Mouse (Mus musculus) G1E (cell line): ENCODE measurements around the gene Dcun1d2. TPM values are rescaled to one million over a fixed set of nuclear protein-coding genes. Genes with fewer than 3 reads are reported as not detected.
A peak's percentile ranks its signal among the peaks of the same experiment; 100 is the strongest.

Source experiments
- ATAC-seq: 2 replicates; pipeline ENCODE4 v1.8.0; 2016; ENCODE audit warnings: mild to moderate bottlenecking; ENCODE audit not compliant: insufficient number of reproducible peaks, poor library complexity, low FRiP score, severe bottlenecking; ENCODE audit errors: extremely low read depth
- DNase-seq: peaks from one replicate; pipeline ENCODE4 v3.0.0; 2012; ENCODE audit warnings: low spot score
- H3K27me3 ChIP-seq: 2 replicates; pipeline ENCODE4 v1.6.1; 2012; ENCODE audit warnings: mild to moderate bottlenecking, low read length, inconsistent platforms; ENCODE audit not compliant: insufficient read depth
- H3K36me3 ChIP-seq: replicated peaks from 2 replicates; pipeline ENCODE3; 2012; ENCODE audit warnings: mild to moderate bottlenecking, inconsistent platforms
- H3K4me1 ChIP-seq: 2 replicates; pipeline ENCODE4 v1.6.1; 2012; ENCODE audit warnings: low read depth, low read length, inconsistent platforms, mixed read lengths; ENCODE audit not compliant: insufficient read depth
- H3K4me3 ChIP-seq: 2 replicates; pipeline ENCODE4 v1.5.1; 2012; ENCODE audit warnings: low read depth, mild to moderate bottlenecking, inconsistent platforms, low read length, moderate library complexity, mixed read lengths
- H3K9me3 ChIP-seq: replicated peaks from 2 replicates; pipeline ENCODE4 v1.6.1; 2012; ENCODE audit warnings: inconsistent platforms
- CTCF ChIP-seq: IDR thresholded peaks from 2 replicates; pipeline ENCODE4 v1.5.1; 2012; ENCODE audit warnings: low read depth, low read length, inconsistent platforms, mixed read lengths
- GATA1 ChIP-seq: IDR thresholded peaks from 2 replicates; pipeline ENCODE4 v1.6.1; 2012; ENCODE audit warnings: borderline replicate concordance, low read length, inconsistent platforms, mixed read lengths
- GATA2 ChIP-seq: IDR thresholded peaks from 2 replicates; pipeline ENCODE4 v1.6.1; 2012; ENCODE audit warnings: low read depth, low read length, inconsistent platforms, borderline replicate concordance
- POLR2AphosphoS5 ChIP-seq: IDR thresholded peaks from 2 replicates; pipeline ENCODE4 v1.6.1; 2012; ENCODE audit warnings: low read depth, low read length, inconsistent platforms; ENCODE audit not compliant: insufficient replicate concordance
- TAL1 ChIP-seq: conservative IDR thresholded peaks from 2 replicates; pipeline ENCODE4 v1.6.1; 2012; ENCODE audit warnings: low read depth, low read length, inconsistent platforms, mixed read lengths
- polyA plus RNA-seq: library from polyadenylated mRNA; stranded (reverse); fragments of >175 nt; gene quantifications from 2 replicates; pipeline ENCODE4 v1.2.3, GENCODE M21; 2012
- total RNA-seq, 2 experiments: library from RNA; stranded (forward) in 1 of 2; stranded (reverse) in 1 of 2; fragments of 200-1000 nt in 1 of 2; fragments of >200 nt in 1 of 2; fragmentation: Nextera tagmentation in 1 of 2; gene quantifications; 2 replicates each; pipeline ENCODE4 v1.2.3; 2014 to 2017

The Dcun1d2 gene
- total and polyA plus RNA-seq, 3 experiments = 4.6 to 24.0 (median 15.7) TPM

DNA sequence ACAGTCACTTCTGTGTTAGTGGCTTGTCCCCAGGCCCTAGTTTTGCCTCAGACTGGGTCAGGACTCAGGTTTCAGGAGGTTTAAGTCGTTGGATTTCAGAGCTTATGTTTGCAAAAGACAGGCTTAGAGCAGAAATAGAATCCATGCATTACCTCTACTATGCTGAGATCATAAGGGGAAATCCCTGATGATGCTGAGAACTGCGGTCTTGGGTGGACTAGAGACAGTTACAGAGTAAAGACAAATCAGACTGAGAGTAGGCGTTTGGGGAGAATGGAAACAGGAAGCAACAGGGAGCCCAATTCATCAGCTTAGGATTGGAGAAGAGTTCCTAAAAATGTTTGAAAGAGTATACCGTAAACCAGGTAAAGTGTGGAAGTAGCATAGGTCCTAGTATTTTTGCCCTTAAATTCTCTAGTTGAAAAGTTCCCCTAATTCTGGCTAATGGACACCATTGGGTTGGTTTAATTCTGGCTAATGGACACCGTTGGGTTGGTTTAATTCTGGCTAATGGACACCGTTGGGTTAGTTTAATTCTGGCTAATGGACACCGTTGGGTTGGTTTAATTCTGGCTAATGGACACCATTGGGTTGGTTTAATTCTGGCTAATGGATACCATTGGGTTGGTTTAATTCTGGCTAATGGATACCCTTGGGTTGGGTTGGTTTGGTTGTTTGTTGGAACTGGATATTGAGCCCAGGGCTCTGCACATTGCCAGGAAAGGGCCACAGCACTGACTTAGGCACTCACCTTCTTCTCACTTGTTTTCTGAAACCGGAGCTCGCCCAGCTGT, 5.9 kb upstream of the Dcun1d2 start:
- no peak for TF ChIP-seq GATA1
- TF ChIP-seq CTCF = no peak
- no peak for TF ChIP-seq POLR2AphosphoS5
- no peak for TF ChIP-seq TAL1
- no peak for TF ChIP-seq GATA2
- Histone ChIP-seq H3K36me3 (peaks cover 72% of the 10 kb centered on the region), H3K4me3 (no peak overlapping the region), H3K27me3 (no peaks in the 10 kb centered on the region), H3K9me3 (no peaks in the 10 kb centered on the region), H3K4me1 (peaks cover 26% of the 10 kb centered on the region)
- DNase-seq = no peak
- no peak for ATAC-seq

DNA sequence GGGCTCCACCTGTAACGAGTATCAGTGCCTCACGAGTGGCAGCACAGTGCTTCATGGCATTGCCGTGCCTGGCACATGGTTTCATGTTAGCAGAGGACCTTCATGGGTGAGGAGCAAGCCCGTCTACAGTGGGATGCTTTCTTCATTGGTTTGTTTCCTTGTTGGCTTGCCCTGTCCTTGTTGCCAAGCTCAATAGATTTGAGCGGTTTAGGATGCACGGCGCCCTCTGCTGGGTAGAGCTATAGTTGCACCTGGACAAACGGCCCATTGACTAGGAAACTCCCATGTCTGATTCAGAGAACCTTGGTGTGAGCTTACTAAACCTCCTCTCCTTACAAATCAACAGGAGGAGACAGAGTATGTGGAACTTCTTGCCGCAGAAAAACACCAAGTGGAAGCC, 4.4 kb upstream of the Dcun1d2 start:
- H3K36me3 ChIP-seq = peaks cover 64% of the 10 kb centered on the region
- H3K27me3 ChIP-seq = no peaks in the 10 kb centered on the region
- H3K9me3 ChIP-seq = no peaks in the 10 kb centered on the region
- DNase-seq = peak; percentile 60
- no peak for TF ChIP-seq GATA1
- TF ChIP-seq CTCF = peak; percentile 80
- ATAC-seq = no peak
- no peak overlapping the region for H3K4me3 ChIP-seq
- H3K4me1 ChIP-seq = peaks cover 29% of the 10 kb centered on the region

DNA sequence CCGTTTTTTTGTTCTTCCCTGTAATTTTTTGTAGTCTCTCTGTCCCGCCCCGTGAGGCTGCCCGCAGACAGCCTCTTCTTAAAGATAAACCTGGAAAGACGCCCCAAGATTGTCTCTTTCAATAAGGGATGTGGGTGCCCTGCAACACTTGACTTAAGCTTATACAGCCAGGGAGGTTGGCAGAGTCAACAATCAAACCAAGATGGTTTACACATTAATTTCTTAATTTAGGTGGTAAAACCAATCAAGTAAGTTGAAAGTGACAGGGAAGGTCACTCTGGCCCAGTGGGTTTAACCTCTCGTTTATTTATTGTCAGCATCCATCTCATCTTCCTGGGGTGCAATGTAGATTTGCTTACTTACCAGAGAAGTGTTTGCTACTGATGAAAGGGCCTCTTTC, 715 bp upstream of the Dcun1d2 start:
- Histone ChIP-seq H3K27me3 (no peaks in the 10 kb centered on the region), H3K4me1 (peaks cover 54% of the 10 kb centered on the region), H3K9me3 (no peaks in the 10 kb centered on the region), H3K4me3 (peak overlapping the region; percentile 90), H3K36me3 (peaks cover 38% of the 10 kb centered on the region)
- TF ChIP-seq CTCF (no peak), POLR2AphosphoS5 (no peak)
- ATAC-seq (no peak), DNase-seq (no peak)

DNA sequence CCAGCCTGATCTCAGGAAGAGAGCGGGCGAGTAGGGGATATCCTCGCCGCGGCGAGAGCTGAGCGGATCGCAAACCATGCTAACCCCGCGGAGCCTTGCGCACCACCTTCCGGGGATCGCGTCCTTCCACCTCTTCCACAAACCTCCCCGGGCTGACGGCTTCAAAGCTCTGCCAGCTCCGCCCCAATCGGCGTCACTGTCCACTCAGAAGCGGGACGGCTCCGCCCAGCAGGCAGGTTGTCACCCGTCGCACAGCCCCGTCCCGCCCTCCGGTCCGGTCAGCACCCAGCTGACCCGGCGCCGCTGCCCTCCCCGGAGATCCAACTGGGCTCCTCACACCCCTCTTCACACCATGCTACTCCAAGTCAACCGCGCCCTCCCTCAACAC, 633 bp downstream of the Dcun1d2 start:
- peaks cover 48% of the 10 kb centered on the region for H3K4me1 ChIP-seq
- no peaks in the 10 kb centered on the region for H3K9me3 ChIP-seq
- no peak for TF ChIP-seq CTCF
- TF ChIP-seq POLR2AphosphoS5 = no peak
- TF ChIP-seq TAL1 = no peak
- no peak for TF ChIP-seq GATA1
- no peak for TF ChIP-seq GATA2
- H3K27me3 ChIP-seq = no peaks in the 10 kb centered on the region
- ATAC-seq = peak; percentile 91
- H3K36me3 ChIP-seq = peaks cover 38% of the 10 kb centered on the region
- H3K4me3 ChIP-seq = peak overlapping the region; percentile 90
- DNase-seq = peak; percentile 82

- Histone ChIP-seq H3K4me1 (peaks cover 25% of the 10 kb centered on the region), H3K27me3 (no peaks in the 10 kb centered on the region), H3K9me3 (no peaks in the 10 kb centered on the region), H3K4me3 (no peak overlapping the region), H3K36me3 (peaks cover 47% of the 10 kb centered on the region)
- DNase-seq (no peak), ATAC-seq (no peak)
- TF ChIP-seq GATA2 (no peak), GATA1 (no peak), POLR2AphosphoS5 (no peak), CTCF (no peak), TAL1 (no peak)
Observed at GRCm38 (mm10) chr8:13283200-13283599, 4.7 kb downstream of the Dcun1d2 start.

GRCm38 (mm10) chr8:13276941-13277447, 10.9 kb downstream of the Dcun1d2 start:
- DNase-seq (no peak), ATAC-seq (no peak)
- H3K36me3 ChIP-seq = peaks cover 63% of the 10 kb centered on the region
- TF ChIP-seq POLR2AphosphoS5 (no peak), CTCF (no peak), TAL1 (no peak), GATA2 (no peak), GATA1 (no peak)
- no peak overlapping the region for H3K4me3 ChIP-seq
- H3K27me3 ChIP-seq = no peaks in the 10 kb centered on the region
- no peaks in the 10 kb centered on the region for H3K9me3 ChIP-seq
- H3K4me1 ChIP-seq = no peaks in the 10 kb centered on the region
